Mouse (Mus musculus): ENCODE data around the gene Copz1.

Copz1 gene

DNA sequence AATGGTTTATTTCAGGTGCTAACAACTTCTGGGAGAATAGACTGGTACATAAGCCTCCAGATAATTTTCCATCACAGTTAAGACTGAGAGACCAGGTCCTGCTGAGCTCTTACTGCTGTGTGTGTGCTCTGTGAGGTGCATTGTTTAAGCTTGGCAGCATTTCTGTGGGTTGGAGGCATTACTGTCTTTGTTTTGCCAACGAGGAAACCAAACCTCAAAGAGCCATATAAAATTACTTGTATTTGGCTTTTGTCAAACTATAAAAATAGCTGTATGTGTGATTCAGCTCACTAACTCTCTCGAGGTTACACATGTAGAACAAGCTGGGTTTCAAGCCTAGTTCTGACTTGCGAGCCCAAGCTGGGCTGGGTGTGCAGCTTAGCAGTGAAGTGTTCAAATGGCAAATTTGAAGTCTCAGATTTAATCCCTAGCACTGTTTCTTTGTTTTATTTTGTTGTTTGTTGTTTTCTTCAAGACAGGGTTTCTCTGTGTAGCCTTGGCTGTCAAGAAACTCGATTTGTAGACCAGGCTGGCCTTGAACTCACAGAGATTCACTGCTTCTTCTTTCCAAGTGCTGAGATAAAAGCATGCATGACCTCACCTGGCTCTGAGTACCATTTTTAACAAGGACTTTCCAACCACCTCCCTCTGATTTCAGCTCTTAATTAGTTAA is 20.3 kb downstream of the Copz1 start:
- DNase-seq (ENCODE audit: low read depth, low spot score) = peak; percentile 74

DNA sequence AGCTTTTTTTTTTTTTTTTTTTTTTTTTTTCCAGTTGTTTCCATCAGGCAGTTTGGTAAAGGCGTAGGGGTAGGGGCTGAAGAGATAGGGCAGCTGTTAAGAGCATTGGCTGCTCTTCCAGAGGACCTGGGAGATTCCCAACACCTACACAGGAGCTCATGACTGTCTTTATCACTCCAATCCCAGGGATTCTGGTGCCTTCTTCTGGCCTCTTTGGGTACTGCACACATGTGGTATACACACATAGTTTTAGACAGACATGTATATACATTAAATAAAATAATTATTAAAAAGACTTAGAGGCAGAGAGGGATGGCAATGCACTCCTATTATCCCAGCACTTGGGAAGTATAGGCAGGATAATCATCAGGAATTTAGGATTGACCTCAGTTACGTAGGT is 20.9 kb downstream of the Copz1 start:
- peak; percentile 60 for DNase-seq (ENCODE audit: low read depth, low spot score)

DNA sequence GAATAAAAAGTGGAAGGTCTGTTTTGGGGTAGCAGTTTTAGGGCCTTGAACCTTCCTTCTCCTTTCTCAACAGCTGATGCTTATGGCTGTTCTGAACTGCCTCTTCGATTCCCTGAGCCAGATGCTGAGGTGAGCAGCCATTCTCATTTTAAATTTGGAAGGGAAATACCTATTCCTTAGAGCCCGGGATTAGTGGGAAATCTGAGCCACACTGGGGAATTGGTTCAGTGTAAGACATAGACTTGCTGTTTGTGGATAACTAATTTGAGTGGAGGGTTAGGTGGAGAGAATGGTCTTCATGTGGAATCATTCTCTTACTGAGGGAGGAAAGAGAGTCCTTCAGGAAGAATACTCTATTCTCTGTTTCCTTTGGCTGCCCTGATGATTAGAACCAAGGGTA is 22.1 kb downstream of the Copz1 start:
- no peak for DNase-seq (ENCODE audit: low read depth, low spot score)

DNA sequence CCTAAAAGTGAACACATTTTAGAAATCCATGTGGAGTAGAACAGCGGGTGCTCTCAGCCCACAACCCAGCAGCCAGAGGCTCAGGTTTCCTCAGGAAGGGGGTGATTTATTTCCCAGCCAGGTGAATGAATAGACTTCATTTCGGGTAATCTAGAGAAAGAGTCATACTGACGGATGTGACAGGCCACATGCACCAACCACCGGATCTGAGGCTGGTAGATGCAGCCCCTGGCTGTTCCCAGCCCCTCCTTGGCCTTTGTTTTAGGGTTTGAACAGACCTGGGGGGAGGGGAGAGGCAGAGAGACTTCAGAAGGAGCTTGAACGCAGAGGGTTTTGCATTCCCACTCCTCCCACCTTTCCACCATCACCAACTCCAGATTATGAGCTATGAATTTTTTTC is 23.3 kb downstream of the Copz1 start:
- no peak for DNase-seq (ENCODE audit: low read depth, low spot score)

DNA sequence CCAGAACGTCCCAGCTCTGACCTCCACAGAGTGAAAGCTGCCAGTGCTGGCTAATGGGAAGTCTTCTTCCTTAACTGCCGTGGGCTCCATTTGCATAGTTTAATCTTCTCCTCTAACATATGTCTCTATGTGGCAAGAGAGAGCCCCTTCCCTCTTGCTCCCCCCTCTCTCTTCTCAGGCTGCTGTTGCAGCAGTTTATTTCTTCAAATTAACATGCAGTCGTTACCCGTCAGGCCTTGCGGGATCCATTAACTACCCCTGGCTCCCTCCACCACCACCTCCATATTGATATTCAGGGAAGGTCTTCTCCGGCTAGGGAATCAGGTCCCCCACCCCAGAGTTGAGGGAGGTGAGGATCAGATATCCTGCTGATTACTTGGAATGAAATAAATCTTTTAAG is 24.8 kb downstream of the Copz1 start:
- DNase-seq (ENCODE audit: low read depth, low spot score) = no peak

DNA sequence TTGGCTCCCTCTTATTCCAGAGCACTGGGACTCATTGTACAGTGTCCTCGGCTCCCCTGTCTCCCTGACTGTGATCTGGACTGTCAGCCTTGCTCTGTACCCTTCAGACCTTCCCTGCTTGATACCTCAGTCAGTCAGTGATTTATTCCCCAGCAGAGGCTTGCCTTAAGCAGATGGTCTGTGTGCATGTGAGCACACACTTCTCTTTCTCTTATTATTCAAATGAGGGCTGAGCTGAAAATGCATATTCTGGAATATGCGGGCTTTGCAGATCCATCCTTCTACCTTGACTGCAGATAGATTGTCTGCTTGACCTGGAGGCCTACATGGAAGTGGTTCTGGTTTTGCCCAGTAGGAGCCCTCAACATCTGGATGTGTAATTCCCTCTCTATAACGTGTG is 25.5 kb downstream of the Copz1 start:
- DNase-seq (ENCODE audit: low read depth, low spot score) = no peak

DNA sequence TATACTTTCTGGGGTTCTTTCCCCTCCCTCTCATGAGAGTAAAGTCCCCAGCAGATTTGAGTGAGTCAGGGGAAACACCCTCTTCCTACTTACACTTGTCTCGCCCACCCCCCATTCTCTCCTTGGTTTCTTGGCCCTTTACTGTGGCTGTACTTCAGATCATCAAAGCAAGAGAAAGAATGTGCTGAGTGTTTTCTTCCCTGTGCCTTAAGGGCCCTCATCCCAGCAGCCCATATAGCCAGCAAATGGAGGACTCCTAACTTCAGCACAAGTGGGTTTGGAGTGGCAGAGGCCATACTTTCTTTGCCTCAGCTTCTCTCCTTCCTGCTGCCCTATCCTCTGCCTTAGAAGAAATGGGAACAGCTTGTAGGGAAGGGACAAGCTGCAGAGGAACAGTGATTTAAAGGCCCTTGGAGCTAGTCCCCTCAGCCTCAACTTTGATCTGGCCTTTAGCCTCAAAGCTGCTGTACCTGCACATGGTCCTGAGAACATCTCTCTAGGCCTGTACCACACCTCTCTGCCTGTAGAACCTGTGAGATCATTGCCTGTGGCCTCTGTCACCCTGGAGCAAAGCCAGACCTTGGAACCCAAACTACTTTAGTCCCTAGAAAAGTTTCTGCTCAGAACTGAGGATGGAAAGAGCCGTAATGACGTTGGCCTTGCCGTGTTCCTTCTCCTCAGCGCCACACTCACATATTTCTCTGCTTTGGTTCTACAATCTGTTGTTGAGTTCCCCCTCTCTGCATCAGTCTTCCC is 26.5 kb downstream of the Copz1 start:
- DNase-seq (ENCODE audit: low read depth, low spot score) = no peak

DNA sequence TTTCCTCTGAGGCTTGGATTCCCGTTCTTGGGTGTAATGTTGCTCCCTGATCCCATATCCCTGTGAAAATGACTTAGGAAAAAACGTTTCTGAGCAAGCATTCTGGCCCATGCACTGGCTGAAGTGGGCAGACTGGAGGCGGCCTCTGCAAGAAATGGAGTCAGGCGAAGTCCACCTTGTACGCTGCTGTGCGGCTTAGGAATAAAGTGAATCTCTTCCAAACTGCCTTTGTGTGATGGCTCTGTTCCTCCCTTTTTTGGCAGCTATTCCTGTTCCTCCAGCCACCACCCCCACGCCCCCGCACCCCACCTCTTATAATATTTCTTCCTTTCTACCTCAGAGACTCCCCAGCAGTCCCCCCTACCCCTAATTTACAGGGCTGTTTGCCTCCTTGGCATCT is 27.1 kb downstream of the Copz1 start:
- DNase-seq (ENCODE audit: low read depth, low spot score) = no peak

DNA sequence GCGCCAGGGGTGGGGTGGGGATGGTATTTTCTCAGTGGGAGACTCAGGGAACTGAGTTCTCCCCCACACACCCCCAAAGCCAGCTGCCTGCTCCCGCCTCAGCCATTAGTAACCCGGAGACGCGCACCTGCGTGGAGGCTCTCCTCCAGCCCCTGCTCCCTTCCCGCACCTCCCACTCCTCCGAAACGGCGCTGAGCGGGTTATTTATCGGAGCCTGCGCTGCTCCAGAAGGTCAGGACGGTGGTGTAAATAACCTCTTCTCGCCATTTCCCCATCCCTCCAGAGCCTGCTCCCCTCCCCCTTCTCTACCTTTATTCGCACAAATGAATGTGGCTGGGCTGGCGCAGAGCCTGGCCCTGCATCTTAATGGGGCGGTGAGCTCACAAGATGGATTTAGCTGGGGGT is 27.6 kb downstream of the Copz1 start:
- DNase-seq (ENCODE audit: low read depth, low spot score) = no peak

DNA sequence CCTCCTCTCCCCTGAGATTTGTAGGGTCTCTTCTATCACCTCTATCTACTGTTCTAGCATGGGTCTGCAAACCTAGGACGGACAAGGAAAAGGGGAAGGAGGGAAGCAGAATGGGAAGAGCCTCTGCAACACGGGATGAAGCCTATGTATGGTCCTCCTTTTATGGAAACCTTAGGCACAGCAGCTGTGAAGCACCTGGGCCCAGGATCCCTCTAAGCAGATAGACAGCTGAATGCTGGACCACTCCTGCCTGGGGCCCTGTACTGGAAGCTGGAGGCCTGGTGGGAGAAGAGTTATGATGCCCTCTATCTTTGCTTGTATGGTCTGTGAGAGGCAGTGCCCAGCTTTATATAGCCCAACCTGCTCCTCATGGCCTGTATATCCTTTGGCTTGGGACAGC is 28.0 kb downstream of the Copz1 start:
- DNase-seq (ENCODE audit: low read depth, low spot score) = peak; percentile 47

DNA sequence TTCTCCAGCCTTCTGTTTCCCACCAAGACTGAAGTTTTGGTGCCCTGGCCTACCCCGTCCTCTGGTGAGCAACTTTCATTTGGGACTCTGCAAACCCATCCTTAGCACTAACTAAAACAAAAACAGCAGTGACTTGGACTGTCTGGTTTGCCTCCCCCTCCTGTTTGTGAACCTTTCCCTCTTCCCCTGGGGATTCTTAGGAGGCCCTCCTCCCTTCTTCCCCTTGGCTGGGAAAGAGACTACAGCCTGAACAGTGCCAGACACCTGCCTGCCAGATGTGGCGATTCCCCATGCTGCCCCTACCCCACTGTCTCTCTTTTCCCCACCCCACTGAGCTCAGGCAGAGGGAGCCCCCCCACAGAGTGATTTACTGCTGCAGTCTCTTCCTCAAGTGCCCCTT is 28.5 kb downstream of the Copz1 start:
- DNase-seq (ENCODE audit: low read depth, low spot score) = peak; percentile 93

DNA sequence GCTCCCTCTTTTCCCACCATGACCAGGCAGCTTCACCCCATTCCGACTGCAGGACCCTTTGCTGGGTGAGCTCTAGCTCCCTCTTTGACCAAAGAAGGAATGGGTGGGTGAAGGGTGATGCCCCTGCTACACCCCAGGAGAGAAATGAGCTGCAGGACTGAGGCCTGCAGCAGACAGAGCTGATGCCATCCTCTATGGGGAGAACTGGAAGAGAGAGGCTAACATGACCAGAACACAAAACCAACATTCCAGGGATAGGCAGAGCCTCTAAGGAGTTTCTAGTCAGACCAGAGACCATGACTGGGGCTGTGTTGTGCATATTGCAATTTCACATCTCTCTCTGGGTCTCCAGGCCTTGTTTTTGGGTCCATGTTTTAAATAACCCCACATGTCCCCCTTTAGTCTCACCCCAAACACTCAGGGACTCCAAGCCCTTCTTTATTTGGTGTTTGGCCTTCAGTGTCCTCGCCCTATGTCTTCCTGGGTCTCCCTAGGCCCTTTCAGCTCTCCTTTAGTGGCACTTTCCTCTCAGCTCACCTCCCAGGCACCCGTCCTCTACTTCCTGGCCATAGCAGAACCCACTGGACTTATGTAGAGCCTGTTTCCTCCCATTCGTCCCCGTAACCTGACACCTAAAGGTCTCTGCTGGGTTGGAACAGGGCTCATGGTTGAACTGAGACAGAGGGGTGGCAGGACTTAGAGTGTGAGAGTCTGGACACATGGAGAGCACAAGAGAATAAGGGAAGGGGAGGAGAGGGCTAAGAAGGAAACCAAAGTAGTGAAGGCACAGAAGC is 29.2 kb downstream of the Copz1 start:
- peak; percentile 78 for DNase-seq (ENCODE audit: low read depth, low spot score)

DNA sequence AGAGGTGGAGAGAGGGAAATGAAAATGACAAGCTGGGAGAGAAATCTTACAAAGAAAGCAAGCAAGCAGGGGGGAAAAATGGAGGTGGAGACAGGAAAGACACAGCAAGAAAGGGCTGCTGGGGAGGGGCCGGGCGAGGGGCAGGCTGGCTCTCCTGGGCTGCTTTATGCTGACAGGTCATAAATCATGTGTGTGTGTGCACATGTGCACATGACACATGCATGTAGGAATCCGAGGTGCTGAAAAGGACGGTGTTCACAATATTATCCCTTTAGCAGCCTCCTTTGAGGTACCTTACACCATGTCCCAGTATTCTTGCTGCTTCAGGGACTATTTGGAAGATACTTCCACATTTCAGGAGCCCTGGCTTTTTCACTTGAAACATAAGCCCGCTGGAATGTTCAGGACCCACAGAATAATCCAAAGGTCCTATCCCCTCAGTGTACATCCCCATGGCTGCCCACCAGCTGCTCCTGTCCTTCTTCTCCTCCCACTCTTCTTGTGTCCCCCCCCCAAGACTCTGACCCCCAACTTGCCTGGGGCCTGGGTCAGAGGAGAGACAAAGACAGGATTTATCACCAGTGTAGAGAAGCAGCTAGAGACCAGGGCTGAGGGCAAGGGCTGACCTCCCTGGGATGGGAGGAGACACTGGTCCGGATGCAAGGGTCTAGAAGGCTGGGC is 30.0 kb downstream of the Copz1 start:
- DNase-seq (ENCODE audit: low read depth, low spot score) = peak; percentile 66

DNA sequence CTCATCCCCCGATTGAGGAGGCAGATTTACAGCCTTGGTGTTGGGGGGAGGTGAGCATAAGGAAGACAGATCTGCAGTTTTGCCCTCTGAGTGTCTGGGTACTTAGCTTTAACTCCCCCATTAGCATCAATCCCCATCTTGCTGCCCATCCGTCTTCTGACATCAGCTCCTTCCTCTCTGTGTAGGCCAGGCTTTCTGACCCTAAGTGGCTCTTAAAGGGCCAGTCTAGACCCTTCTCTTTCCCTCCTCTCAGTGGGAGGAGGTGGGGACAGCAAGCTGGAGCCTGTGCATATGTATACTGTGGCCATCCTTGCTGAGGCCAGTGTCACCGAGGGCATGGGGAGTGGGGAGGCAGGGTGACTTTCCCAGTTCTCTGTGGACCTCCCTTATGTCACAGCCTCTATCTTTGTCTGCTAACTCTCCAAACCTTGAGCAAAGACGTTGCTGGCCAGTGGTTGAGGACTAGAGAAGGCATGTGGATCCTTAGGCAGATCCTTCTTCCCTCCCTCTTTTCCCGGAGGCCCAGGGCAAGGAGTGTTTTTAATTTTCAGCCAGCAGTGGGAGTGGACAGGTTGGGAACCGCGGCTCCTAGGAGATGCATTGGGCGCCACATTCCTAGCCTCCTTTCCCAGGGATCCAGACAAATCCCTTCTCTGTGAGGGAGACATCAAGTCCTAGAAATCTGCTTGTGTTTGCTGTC is 31.6 kb downstream of the Copz1 start:
- DNase-seq (ENCODE audit: low read depth, low spot score) = peak; percentile 87

DNA sequence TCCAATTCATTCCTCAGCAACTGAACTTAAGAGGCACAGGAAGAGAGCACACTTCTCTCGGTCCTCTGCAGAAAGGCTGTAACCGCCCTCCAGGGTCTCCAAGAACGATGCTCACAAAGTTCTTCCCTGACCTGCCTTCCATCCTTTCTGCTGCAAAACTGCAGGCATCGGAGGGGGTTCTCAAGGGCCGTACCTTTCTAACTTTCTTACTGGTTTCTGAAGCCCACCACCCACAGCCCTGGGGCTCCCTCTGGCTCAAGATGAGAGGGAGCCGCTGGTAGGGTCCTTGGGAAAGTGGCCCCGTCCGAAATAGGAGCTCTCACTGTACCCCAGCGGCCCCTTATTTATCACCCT is 32.1 kb downstream of the Copz1 start:
- no peak for DNase-seq (ENCODE audit: low read depth, low spot score)

DNA sequence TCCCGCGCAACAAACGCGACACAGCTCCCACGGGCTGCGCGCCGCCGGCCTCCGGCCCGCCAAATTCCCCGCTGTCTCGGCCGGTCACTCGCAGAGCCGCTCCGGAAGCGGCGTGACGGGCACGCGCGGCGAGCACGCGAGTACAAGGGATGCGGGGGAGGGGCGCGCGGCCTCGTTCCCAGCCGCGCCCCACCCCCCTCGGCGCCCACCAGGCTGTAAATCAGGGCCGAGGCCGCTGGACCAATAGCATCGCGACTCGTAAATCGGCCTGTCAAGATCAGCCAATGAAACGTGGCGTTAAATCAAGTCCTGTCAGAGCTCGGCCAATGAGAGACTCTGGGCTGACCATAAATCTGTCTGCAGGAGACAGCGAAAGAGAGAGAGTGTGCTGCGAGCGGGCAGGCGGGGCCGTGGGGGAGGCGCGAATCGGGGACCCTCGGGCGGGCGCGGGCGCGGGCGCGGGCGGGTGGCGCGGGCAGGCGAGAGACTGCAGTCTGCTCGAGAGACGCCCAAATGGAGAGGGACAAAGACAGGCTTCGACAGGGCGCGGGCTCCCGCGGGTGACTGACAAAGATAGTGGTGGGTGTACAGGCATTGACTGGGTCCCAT is 32.7 kb downstream of the Copz1 start:
- DNase-seq (ENCODE audit: low read depth, low spot score) = peak; percentile 100

DNA sequence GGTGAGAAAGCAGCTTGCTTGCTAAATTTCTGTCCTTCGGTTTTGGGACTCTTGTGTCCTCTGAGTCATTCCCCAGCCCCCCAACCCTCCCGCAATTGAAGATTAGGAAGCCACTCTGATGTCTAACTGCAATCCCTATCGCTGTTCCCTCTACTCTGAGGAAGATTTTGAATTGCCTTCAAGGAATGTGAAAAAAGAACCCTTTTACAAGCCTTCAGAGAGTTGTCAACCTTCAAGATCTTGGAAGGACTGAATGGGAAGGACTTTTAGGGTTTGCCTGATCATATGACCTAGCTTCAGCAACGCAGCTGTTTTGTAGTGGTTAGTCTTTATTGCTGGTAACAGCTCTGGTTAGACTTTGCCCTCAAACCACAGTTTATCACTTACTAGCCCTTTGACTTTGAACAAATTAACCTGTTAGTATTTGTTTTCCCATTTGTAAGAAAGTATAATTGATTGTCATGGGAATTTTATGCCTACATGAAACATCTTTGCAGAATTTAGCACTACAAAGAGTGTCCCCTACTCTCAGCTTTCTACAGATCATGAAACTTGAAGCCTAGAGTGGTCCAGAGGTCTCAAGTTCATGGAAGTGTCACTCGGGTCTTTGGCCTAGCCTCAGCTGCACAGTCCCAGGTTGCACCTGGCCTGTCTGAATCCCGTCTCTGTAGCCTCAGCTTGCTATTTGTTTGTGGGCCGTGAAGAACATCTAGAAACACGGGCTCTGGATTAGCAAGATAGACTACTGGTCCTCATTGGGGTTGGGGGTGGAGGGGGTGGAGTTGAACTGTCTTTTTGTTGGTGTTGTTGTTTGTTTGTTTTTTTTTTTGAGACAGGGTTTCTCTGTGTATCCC is 33.5 kb downstream of the Copz1 start:
- peak; percentile 72 for DNase-seq (ENCODE audit: low read depth, low spot score)

DNA sequence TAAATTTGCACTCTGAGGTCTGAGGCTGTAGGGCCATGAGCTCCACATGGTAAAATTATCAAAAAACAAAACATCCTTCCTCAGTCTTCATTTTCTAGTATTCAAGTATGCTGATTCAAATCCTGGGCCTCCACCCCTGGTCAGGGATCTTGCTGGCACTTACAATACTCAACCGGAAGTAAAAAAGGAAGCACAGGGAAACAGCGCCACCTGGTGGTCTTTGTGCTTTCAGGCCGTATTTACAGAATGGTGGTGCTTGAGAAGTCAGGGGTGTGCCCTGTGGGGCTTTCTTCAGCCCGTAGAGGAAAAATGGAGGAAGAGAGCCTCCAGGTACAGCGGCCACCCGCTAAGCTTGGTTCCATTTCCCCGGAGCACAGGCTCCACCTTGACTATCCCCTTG is 34.6 kb downstream of the Copz1 start:
- DNase-seq (ENCODE audit: low read depth, low spot score) = peak; percentile 98

DNA sequence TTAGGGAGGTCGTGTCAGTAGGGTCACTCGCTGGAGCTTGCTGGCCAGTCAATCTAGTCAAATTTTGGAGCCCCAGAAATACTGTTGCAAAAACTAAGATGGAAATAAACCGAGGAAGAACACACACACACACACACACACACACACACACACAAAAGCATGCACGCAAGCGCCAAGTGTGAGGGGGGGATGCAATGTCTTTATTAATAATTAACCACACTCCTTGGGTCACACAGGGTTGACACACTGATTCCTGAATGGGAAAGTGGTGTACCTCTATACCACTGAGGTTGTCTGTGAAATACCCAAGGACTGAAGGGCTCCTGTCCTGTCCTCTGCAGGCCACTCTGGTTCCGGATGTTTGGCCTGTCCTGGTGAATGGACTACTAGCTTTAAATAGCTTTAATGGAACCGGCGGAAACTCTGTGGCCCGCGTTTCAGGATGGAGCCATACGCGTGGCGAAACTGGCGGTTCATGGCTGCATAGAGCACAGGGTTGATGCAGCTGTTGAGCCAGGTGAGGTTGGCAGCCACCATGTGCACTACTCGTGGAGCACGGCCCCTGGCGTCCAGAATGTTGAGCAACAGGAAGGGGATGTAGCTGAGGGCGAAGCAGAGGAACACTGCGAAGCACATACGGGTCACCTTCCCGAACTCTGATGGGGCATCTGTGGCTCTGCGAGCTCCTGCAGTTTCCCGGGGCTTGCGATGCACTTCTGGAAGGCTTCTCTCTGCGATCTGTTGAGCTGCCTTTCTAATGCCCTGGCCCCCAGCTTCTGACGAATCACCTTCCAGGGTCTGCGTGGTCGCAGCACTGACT is 35.8 kb downstream of the Copz1 start:
- DNase-seq (ENCODE audit: low read depth, low spot score) = no peak
